Mouse (Mus musculus) spleen, adult 2 months (tissue): Measurements from ENCODE around the gene Hist1h2bf. TPM values are rescaled to one million over a fixed set of nuclear protein-coding genes. Genes with fewer than 3 reads are reported as not detected.
"Not testable (repeated sequence)": the region's sequence is repeated elsewhere in the genome, so short reads cannot be mapped to it uniquely, and the experiment has no call there.

ENCODE experiments used
- DNase-seq, 2 experiments: peaks; one replicate each; pipeline versions ENCODE4 v3.0.0 to v3.0.0-alpha.2; 2012 to 2021; ENCODE audit warnings: low spot score in 2 of 2, low read depth in 1 of 2
- H3K27ac ChIP-seq: fragments of 200-500 bp; 2 replicates; pipeline ENCODE4 v1.5.1; 2012; ENCODE audit warnings: low read length, inconsistent platforms; ENCODE audit not compliant: insufficient read depth
- H3K27me3 ChIP-seq: fragments of 200-500 bp; 2 replicates; pipeline ENCODE4 v1.6.1; 2012; ENCODE audit warnings: mild to moderate bottlenecking, moderate library complexity, low read length, inconsistent platforms; ENCODE audit not compliant: control insufficient read depth, insufficient read depth
- H3K36me3 ChIP-seq: fragments of 200-500 bp; 2 replicates; pipeline ENCODE4 v1.6.1; 2012; ENCODE audit warnings: mild to moderate bottlenecking, low read length, inconsistent platforms; ENCODE audit not compliant: control insufficient read depth, insufficient read depth
- H3K4me1 ChIP-seq: fragments of 200-500 bp; 2 replicates; pipeline ENCODE4 v1.6.1; 2011; ENCODE audit warnings: inconsistent platforms; ENCODE audit not compliant: control insufficient read depth, insufficient read depth, insufficient read length
- H3K4me3 ChIP-seq: fragments of 200-500 bp; 2 replicates; pipeline ENCODE4 v1.5.1; 2011; ENCODE audit warnings: mild to moderate bottlenecking, inconsistent platforms; ENCODE audit not compliant: insufficient read depth, insufficient read length; ENCODE audit errors: extremely low read depth
- CTCF ChIP-seq: fragments of 200-500 bp; IDR thresholded peaks from 2 replicates; pipeline ENCODE4 v1.5.1; 2011; ENCODE audit warnings: mild to moderate bottlenecking, inconsistent platforms; ENCODE audit not compliant: insufficient read depth, insufficient read length, insufficient replicate concordance; ENCODE audit errors: extremely low read depth
- POLR2A ChIP-seq: fragments of 200-500 bp; IDR thresholded peaks from 2 replicates; pipeline ENCODE4 v1.6.1; 2011; ENCODE audit warnings: low read depth, low read length, inconsistent platforms
- WGBS: fragments of 180-500 bp; shearing (Covaris S2); methylation state at CpG from one replicate; pipeline ENCODE4 v1.1.7; 2018; 5-methylcytosine and 5-hydroxymethylcytosine counted together
- polyA plus RNA-seq: library from polyadenylated mRNA; depleted of rRNA; stranded (reverse); fragments of >200 nt; gene quantifications from 2 replicates; pipeline ENCODE4 v1.2.3, GENCODE M21; 2012

Gene Hist1h2bf
- polyA plus RNA-seq, 1 experiment, result 28.3 TPM

GRCm38 (mm10) chr13:23581408-23582218, 7.6 kb upstream of the Hist1h2bf start, which contains the start of gene Hist1h4d:
TSS of gene Hist1h4d (plus strand) at chr13:23581598.
- Histone ChIP-seq H3K4me3 (peak within 1 kb of the TSS; percentile 58), H3K27me3 (no peaks in the 10 kb centered on the region), H3K36me3 (no peaks in the 10 kb centered on the region), H3K27ac (peak within 1 kb of the TSS; percentile 57), H3K4me1 (peaks cover 4% of the 10 kb centered on the region; the same call in 1 of the 2 replicates)
- peak; percentile 89 to 94 for DNase-seq
- TF ChIP-seq CTCF, result no peak
- TF ChIP-seq POLR2A, result peak; percentile 99
- under 1% methylated on average over 43 of the region's 43 CpGs for WGBS

GRCm38 (mm10) chr13:23577835-23578234, 3.8 kb upstream of the Hist1h2bf start:
- Histone ChIP-seq H3K4me1 (peaks cover 2% of the 10 kb centered on the region; the same call in 1 of the 2 replicates), H3K36me3 (no peaks in the 10 kb centered on the region), H3K4me3 (no peak overlapping the region; the same call in 1 of the 2 replicates), H3K27me3 (no peaks in the 10 kb centered on the region), H3K27ac (no peak overlapping the region)
- TF ChIP-seq POLR2A, result no peak
- TF ChIP-seq CTCF, result no peak
- WGBS, result 100% methylated on average over 1 of the region's 1 CpGs
- no peak for DNase-seq

GRCm38 (mm10) chr13:23576906-23577639, 3.1 kb upstream of the Hist1h2bf start:
- Histone ChIP-seq H3K36me3 (no peaks in the 10 kb centered on the region), H3K27me3 (no peaks in the 10 kb centered on the region), H3K4me3 (no peak overlapping the region; the same call in 1 of the 2 replicates), H3K27ac (no peak overlapping the region), H3K4me1 (peaks cover 2% of the 10 kb centered on the region; the same call in 1 of the 2 replicates)
- no peak for DNase-seq
- WGBS, result 59% methylated on average over 6 of the region's 6 CpGs
- TF ChIP-seq CTCF (no peak), POLR2A (no peak)

GRCm38 (mm10) chr13:23576351-23576881, 2.4 kb upstream of the Hist1h2bf start:
- peak overlapping the region; percentile 28 for H3K4me3 ChIP-seq
- H3K4me1 ChIP-seq, result peaks cover 2% of the 10 kb centered on the region; the same call in 1 of the 2 replicates
- H3K36me3 ChIP-seq, result no peaks in the 10 kb centered on the region
- H3K27ac ChIP-seq, result peak overlapping the region; percentile 21; the same call in 1 of the 2 replicates
- no peak for TF ChIP-seq POLR2A
- no peak for TF ChIP-seq CTCF
- 49% methylated on average over 7 of the region's 7 CpGs for WGBS
- H3K27me3 ChIP-seq, result no peaks in the 10 kb centered on the region
- DNase-seq, result no peak

- not testable (repeated sequence) for H3K27me3 ChIP-seq, DNase-seq
- under 1% methylated on average over 18 of the region's 40 CpGs for WGBS
Observed at GRCm38 (mm10) chr13:23575864-23576313, 1.9 kb upstream of the Hist1h2bf start.

GRCm38 (mm10) chr13:23575271-23575851, 1.4 kb upstream of the Hist1h2bf start, which contains the start of gene Hist1h3d:
TSS of gene Hist1h3d (plus strand) at chr13:23575763.
- TF ChIP-seq CTCF (no peak), POLR2A (peak; percentile 27; the same call in 1 of the 2 replicates)
- Histone ChIP-seq H3K27ac (peak within 1 kb of the TSS; percentile 83), H3K36me3 (no peaks in the 10 kb centered on the region), H3K4me1 (peaks cover 2% of the 10 kb centered on the region; the same call in 1 of the 2 replicates), H3K4me3 (peak within 1 kb of the TSS; percentile 55), H3K27me3 (no peaks in the 10 kb centered on the region)
- under 1% methylated on average over 18 of the region's 18 CpGs for WGBS
- peak; percentile 41 to 79 for DNase-seq

More at GRCm38 (mm10) chr13:23575864-23576313, 1.9 kb upstream of the Hist1h2bf start:
- TF ChIP-seq POLR2A, result peak; percentile 10; the same call in 1 of the 2 replicates
- Histone ChIP-seq H3K4me3 (peak overlapping the region; percentile 55), H3K27ac (peak overlapping the region; percentile 83)
- H3K4me1 ChIP-seq, H3K36me3 ChIP-seq: not testable (repeated sequence)

GRCm38 (mm10) chr13:23574546-23575170, 662 bp upstream of the Hist1h2bf start:
- not testable (repeated sequence) for DNase-seq, H3K27me3 ChIP-seq, H3K4me1 ChIP-seq, H3K36me3 ChIP-seq, H3K4me3 ChIP-seq
- H3K27ac ChIP-seq, result peak overlapping the region; percentile 80
- under 1% methylated on average over 12 of the region's 39 CpGs for WGBS

GRCm38 (mm10) chr13:23573034-23573897, 730 bp downstream of the Hist1h2bf start:
- DNase-seq, H3K36me3 ChIP-seq, H3K4me1 ChIP-seq, H3K27me3 ChIP-seq: not testable (repeated sequence)
- H3K27ac ChIP-seq, result peak overlapping the region; percentile 95
- H3K4me3 ChIP-seq, result peak overlapping the region; percentile 33; the same call in 1 of the 2 replicates
- WGBS, result 6% methylated on average over 20 of the region's 20 CpGs
